13 mouse cellular contexts compared by ENCODE assay signal in genomic region chr10:78288896-78289295, GRCm38 (mm10).
"Had no signal": no experiment of that assay in that cellular context is flagged by ENCODE, and none has a peak within 500 bp of the region (broad histone marks: within the 10 kb centered on the region; RNA-seq: fewer than 3 reads in every experiment).

No protein-coding gene starts in this region.

- DNase-seq: kidney, adult 8-10 months; kidney, postnatal 25 days; layer of hippocampus, adult 9-11 months; layer of hippocampus, postnatal 36 days; lung, adult 2 months; lung, postnatal 36 days; right cerebral cortex, postnatal 14 days; thymus, postnatal 4 days had no signal

- H3K27me3 ChIP-seq: liver, embryonic 15.5 days; midbrain, embryonic 12.5 days; neural tube, embryonic 13.5 days had no signal

- H3K9me3 ChIP-seq: liver, embryonic 15.5 days; midbrain, embryonic 12.5 days; neural tube, embryonic 13.5 days had no signal

- H3K4me3 ChIP-seq: liver, embryonic 15.5 days; midbrain, embryonic 12.5 days; neural tube, embryonic 13.5 days had no signal

- H3K27ac ChIP-seq: liver, embryonic 15.5 days; midbrain, embryonic 12.5 days; neural tube, embryonic 13.5 days; stomach, postnatal 0 days had no signal

- ATAC-seq: lung, postnatal 0 days had no signal

- H3K4me1 ChIP-seq: midbrain, embryonic 12.5 days; neural tube, embryonic 13.5 days had no signal
